Mouse (Mus musculus) hindbrain, embryonic 11.5 days (tissue): Measurements from ENCODE around the gene Flt3. TPM values are rescaled to one million over a fixed set of nuclear protein-coding genes. Genes with fewer than 3 reads are reported as not detected.
A peak's percentile ranks its signal among the peaks of the same experiment; 100 is the strongest.

Experiments
- ATAC-seq: fragments of 200-750 bp; cut with Nextera tagmentation; 2 replicates; pipeline ENCODE4 v1.8.0; 2017; ENCODE audit warnings: mild to moderate bottlenecking, moderate TSS enrichment, moderate library complexity; ENCODE audit not compliant: low FRiP score
- DNase-seq: peaks from one replicate; pipeline ENCODE4 v3.0.0-alpha.2; 2015; ENCODE audit warnings: low spot score
- H3K27ac ChIP-seq: fragments of 300-500 bp; sonication (generic); 2 replicates; pipeline ENCODE4 v1.5.1; 2014; ENCODE audit warnings: mild to moderate bottlenecking, low read depth, low read length
- H3K27me3 ChIP-seq: fragments of 300-500 bp; sonication (generic); 2 replicates; pipeline ENCODE4 v1.6.1; 2014; ENCODE audit warnings: mild to moderate bottlenecking, low read length, moderate library complexity, mixed read lengths; ENCODE audit not compliant: control insufficient read depth, insufficient read depth
- H3K36me3 ChIP-seq: fragments of 300-500 bp; sonication (generic); 2 replicates; pipeline ENCODE4 v1.6.1; 2014; ENCODE audit warnings: mild to moderate bottlenecking, low read length, moderate library complexity, mixed read lengths; ENCODE audit not compliant: control insufficient read depth, insufficient read depth
- H3K4me1 ChIP-seq: fragments of 300-500 bp; sonication (generic); replicated peaks from 2 replicates; pipeline ENCODE4 v1.6.1; 2014; ENCODE audit warnings: low read length, mixed read lengths; ENCODE audit not compliant: control insufficient read depth, insufficient read depth
- H3K4me2 ChIP-seq: fragments of 300-500 bp; sonication (generic); replicated peaks from 2 replicates; pipeline ENCODE4 v1.6.1; 2014; ENCODE audit warnings: mild to moderate bottlenecking, low read depth, low read length
- H3K4me3 ChIP-seq: fragments of 300-500 bp; sonication (generic); 2 replicates; pipeline ENCODE4 v1.5.1; 2014; ENCODE audit warnings: low read depth, low read length
- H3K9ac ChIP-seq: fragments of 300-500 bp; sonication (generic); 2 replicates; pipeline ENCODE4 v1.6.1; 2014; ENCODE audit warnings: low read depth, low read length
- H3K9me3 ChIP-seq: fragments of 300-500 bp; sonication (generic); 2 replicates; pipeline ENCODE4 v1.6.1; 2016; ENCODE audit warnings: low read length; ENCODE audit not compliant: control insufficient read depth
- WGBS: fragments of 180-500 bp; shearing (Covaris S2); extraction: QIAGEN DNeasy Blood & Tissue Kit; methylation state at CpG from one replicate; pipeline ENCODE4 v1.1.7; 2014; 5-methylcytosine and 5-hydroxymethylcytosine counted together
- polyA plus RNA-seq: library from polyadenylated mRNA; unstranded; fragments of >200 nt; fragmentation: Nextera tagmentation; extraction: Ambion mirVana; gene quantifications from 2 replicates; pipeline ENCODE4 v1.2.1, GENCODE M21; 2014

Flt3 gene
- polyA plus RNA-seq, 1 experiment from 2014 or later = 0.14 TPM

GRCm38 (mm10) chr5:147368221-147368620 is 32.1 kb downstream of the Flt3 start:
- H3K9ac ChIP-seq = no peak overlapping the region
- H3K9me3 ChIP-seq = no peaks in the 10 kb centered on the region
- H3K36me3 ChIP-seq = no peaks in the 10 kb centered on the region
- no peak overlapping the region for H3K27ac ChIP-seq
- WGBS = 91% methylated on average over 6 of the region's 6 CpGs
- H3K27me3 ChIP-seq = no peaks in the 10 kb centered on the region
- no peaks in the 10 kb centered on the region for H3K4me1 ChIP-seq
- ATAC-seq = no peak
- H3K4me2 ChIP-seq = no peak overlapping the region
- H3K4me3 ChIP-seq = no peak overlapping the region
- DNase-seq = no peak

DNA sequence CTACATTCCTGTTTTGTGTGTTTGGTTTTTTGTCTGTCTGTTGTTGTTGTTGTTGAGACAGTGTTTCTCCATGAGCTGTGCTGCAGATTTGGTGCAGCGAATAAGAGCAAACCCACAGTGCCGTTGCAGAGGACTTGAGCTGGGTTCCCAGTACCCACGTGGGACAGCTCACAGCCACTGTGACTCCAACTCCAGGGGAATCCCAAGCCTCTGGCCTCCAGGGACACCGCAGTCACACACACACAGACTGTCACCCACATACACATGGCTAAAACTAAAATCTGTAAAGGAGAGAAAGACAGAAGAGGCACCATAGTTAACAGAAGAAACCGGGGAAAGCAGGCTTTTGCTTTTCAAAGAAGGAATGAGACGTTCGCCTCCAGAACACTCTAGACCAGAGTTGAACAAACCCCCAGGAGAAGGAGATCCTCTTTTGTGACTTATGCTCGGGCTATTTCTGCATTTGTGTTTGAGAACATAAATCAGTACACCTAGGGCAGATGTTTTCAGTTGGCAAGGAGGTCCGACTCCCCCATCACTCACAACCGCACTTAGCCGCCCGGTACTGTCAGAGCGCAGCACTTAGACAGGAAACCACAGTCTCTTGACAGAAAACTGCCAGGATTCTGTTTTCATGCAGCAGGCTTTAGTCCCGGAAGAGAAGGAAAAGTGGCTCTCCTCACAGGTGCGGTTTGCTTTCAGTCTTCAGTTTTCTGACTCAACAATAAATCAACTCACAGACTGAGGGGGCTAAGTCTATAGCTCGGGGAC is 34.1 kb downstream of the Flt3 start:
- Histone ChIP-seq H3K4me1 (no peaks in the 10 kb centered on the region), H3K4me2 (no peak overlapping the region)

GRCm38 (mm10) chr5:147363054-147363453 is 37.2 kb downstream of the Flt3 start:
- no peak overlapping the region for H3K4me3 ChIP-seq
- no peaks in the 10 kb centered on the region for H3K9me3 ChIP-seq
- no peaks in the 10 kb centered on the region for H3K27me3 ChIP-seq
- H3K36me3 ChIP-seq = no peaks in the 10 kb centered on the region
- no peak for ATAC-seq
- no peak for DNase-seq
- H3K27ac ChIP-seq = no peak overlapping the region
- no peak overlapping the region for H3K9ac ChIP-seq
- 82% methylated on average over 12 of the region's 12 CpGs for WGBS
- no peak overlapping the region for H3K4me2 ChIP-seq
- no peaks in the 10 kb centered on the region for H3K4me1 ChIP-seq

More for the DNA sequence above, 34.1 kb downstream of the Flt3 start:
- H3K9me3 ChIP-seq = no peaks in the 10 kb centered on the region
- H3K36me3 ChIP-seq = no peaks in the 10 kb centered on the region
- WGBS = 75% methylated on average over 16 of the region's 16 CpGs
- no peaks in the 10 kb centered on the region for H3K27me3 ChIP-seq
- no peak overlapping the region for H3K9ac ChIP-seq
- ATAC-seq (no peak), DNase-seq (no peak)
- H3K4me3 ChIP-seq = no peak overlapping the region
- H3K27ac ChIP-seq = no peak overlapping the region

- H3K27me3 ChIP-seq = no peaks in the 10 kb centered on the region
- no peaks in the 10 kb centered on the region for H3K9me3 ChIP-seq
- H3K36me3 ChIP-seq = no peaks in the 10 kb centered on the region
- 91% methylated on average over 11 of the region's 11 CpGs for WGBS
- no peak overlapping the region for H3K4me2 ChIP-seq
- no peak overlapping the region for H3K4me3 ChIP-seq
- ATAC-seq (no peak), DNase-seq (no peak)
- H3K4me1 ChIP-seq = no peaks in the 10 kb centered on the region
- H3K9ac ChIP-seq = no peak overlapping the region
- no peak overlapping the region for H3K27ac ChIP-seq
Observed at GRCm38 (mm10) chr5:147358481-147358880, 41.8 kb downstream of the Flt3 start.

DNA sequence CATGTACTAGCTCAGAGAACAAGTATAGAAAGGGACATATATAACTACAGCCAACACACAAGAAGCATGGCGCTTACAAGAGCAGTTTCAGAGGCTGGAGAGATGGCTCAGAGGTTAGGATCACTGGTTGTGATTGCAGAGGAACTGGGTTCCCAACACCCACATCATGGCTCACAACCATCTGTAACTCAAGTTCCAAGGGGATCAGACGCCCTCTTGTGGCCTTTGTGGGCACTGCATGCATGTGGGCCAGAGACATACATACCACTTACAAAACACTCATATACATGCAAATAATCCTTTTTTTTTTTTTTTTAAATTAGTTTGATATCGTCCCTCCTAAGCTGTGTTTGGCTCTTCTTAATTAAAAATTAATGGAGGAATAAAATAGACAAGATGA is 42.8 kb downstream of the Flt3 start:
- Histone ChIP-seq H3K36me3 (no peaks in the 10 kb centered on the region), H3K27me3 (no peaks in the 10 kb centered on the region), H3K4me3 (no peak overlapping the region), H3K9me3 (no peaks in the 10 kb centered on the region), H3K4me2 (no peak overlapping the region), H3K27ac (no peak overlapping the region), H3K4me1 (no peaks in the 10 kb centered on the region), H3K9ac (no peak overlapping the region)
- no peak for ATAC-seq
- 47% methylated on average over 3 of the region's 3 CpGs for WGBS
- DNase-seq = peak; percentile 55

- H3K4me3 ChIP-seq = no peak overlapping the region
- no peaks in the 10 kb centered on the region for H3K4me1 ChIP-seq
- no peak overlapping the region for H3K27ac ChIP-seq
- H3K9ac ChIP-seq = no peak overlapping the region
- ATAC-seq (no peak), DNase-seq (no peak)
- H3K36me3 ChIP-seq = no peaks in the 10 kb centered on the region
- no peaks in the 10 kb centered on the region for H3K9me3 ChIP-seq
- H3K4me2 ChIP-seq = no peak overlapping the region
- H3K27me3 ChIP-seq = no peaks in the 10 kb centered on the region
- WGBS = 91% methylated on average over 13 of the region's 13 CpGs
Observed at GRCm38 (mm10) chr5:147356260-147357055, 43.8 kb downstream of the Flt3 start.

DNA sequence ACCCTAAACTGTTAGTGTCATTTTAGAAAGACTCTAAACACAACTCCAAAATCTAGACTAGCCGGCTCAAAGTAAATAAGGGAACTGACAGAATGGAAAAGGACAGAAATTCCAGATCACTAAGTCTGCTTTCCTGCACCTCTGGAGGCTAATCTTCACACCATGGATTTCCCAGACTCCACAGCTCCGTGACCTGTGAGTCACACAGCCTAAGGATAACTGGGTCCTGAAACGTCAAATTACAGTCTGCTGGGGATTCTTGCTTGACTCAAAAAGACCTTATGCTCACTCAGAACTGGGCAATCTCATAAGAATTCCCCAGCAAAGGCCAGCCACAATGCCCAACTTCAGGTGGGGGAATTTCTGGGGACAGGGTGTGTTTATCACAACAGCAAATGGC is 44.5 kb downstream of the Flt3 start:
- H3K4me3 ChIP-seq = no peak overlapping the region
- H3K27me3 ChIP-seq = no peaks in the 10 kb centered on the region
- ATAC-seq (no peak), DNase-seq (no peak)
- no peak overlapping the region for H3K9ac ChIP-seq
- no peak overlapping the region for H3K4me2 ChIP-seq
- H3K9me3 ChIP-seq = no peaks in the 10 kb centered on the region
- 79% methylated on average over 3 of the region's 3 CpGs for WGBS
- no peak overlapping the region for H3K27ac ChIP-seq
- no peaks in the 10 kb centered on the region for H3K36me3 ChIP-seq
- no peaks in the 10 kb centered on the region for H3K4me1 ChIP-seq

- 74% methylated on average over 8 of the region's 8 CpGs for WGBS
- H3K4me3 ChIP-seq = no peak overlapping the region
- no peaks in the 10 kb centered on the region for H3K4me1 ChIP-seq
- ATAC-seq (no peak), DNase-seq (no peak)
- no peaks in the 10 kb centered on the region for H3K9me3 ChIP-seq
- no peak overlapping the region for H3K9ac ChIP-seq
- H3K36me3 ChIP-seq = no peaks in the 10 kb centered on the region
- no peak overlapping the region for H3K4me2 ChIP-seq
- no peak overlapping the region for H3K27ac ChIP-seq
- no peaks in the 10 kb centered on the region for H3K27me3 ChIP-seq
Observed at GRCm38 (mm10) chr5:147354985-147355384, 45.3 kb downstream of the Flt3 start.
